Mouse (Mus musculus) frontal cortex, postnatal 10 days (tissue): ENCODE results near the gene Foxn1.
A peak's percentile ranks its signal among the peaks of the same experiment; 100 is the strongest.

ENCODE experiments used
- DNase-seq, 2 experiments: peaks; one replicate each; pipeline ENCODE4 v3.0.0; 2022; ENCODE audit warnings: low spot score in 2 of 2, mixed read lengths in 1 of 2

Foxn1 gene

DNA sequence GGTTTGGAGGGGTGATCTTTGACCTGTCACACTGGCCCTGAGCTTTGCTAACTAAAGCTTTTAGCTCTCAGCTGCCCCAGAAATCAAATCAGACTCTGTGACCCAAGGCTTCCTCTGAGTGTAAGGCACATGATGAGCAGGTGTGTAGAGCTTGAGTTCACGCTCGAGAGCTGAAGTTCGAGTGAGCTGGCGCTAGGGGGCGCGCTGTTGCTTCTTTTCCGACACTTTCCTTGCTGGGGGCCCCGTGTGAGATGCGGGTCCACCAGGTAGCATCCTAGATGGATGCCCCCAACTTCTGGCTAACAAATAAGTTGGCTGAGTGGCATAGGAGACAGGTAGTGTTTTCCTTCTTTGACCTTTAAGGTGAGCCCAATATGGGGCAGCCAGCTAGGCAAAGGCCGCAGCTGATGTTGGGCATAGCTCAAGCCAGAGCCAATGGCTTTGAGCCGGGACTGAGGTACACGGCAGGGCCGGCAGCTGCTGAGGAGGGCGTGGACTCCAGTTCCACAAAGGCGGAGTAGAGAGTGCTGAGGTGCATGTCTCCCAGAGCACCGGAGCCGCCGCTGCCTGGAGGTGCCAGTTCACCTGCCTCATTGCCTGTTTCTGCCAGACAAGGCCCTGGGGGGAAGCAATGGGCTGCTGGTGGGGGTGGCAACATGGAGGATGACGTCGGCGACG lies 27.9 kb downstream of the Foxn1 start:
- DNase-seq, result no peak

DNA sequence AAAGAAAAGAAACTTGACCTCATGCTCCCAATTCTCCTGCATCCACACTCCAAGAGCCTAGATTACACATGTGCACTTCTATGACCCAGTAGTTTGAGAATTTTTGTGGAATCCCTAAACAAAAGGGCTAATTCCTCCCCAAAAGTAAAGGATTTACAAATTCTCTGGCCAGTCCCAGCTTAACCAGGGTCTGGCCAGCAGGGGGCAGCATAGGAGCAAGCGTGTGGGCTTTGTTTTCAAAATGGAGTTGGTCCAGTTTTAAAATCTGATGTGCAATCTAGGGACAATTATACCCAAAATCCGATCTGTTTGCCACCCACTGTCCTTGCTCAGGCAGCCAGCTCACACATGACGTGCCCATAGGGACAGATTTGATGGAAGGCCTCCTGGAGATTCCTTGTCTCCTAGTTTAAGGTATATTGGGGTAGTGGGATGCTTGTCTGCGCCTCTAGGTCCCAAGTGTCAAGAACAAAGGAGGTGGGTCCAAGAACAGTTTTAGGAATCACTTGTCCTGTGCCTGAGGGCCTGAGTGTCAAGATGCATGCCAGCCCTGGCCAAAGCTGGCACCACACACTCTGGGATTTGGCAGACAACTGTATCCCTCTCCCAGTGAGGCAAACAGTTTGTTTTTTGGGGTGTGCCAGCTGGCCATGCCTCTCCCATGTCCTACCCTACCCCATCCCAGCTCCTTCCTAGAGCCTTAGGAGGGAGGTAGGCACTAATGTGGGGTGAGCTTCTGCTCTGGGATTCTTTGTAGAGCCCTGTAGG lies 30.7 kb downstream of the Foxn1 start:
- no peak for DNase-seq

DNA sequence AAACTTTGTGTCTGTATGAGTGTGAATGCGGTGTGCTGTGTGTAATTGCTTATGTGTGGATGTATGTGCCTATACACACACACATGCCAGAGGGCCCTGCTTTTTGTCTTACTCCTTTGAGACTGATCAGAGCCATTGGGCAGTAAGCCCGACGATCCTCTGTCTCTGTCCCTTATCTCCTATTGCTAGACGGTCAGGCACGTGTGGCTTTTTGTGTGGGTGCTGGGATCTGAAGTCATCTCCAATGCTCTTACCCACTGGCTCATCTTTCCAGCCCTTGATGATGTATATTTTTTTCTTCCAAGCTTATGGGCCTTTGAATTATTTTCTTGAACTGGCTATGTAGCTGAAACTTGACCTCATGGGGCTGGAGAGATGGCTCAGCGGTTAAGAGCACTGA lies 31.5 kb downstream of the Foxn1 start:
- no peak for DNase-seq

DNA sequence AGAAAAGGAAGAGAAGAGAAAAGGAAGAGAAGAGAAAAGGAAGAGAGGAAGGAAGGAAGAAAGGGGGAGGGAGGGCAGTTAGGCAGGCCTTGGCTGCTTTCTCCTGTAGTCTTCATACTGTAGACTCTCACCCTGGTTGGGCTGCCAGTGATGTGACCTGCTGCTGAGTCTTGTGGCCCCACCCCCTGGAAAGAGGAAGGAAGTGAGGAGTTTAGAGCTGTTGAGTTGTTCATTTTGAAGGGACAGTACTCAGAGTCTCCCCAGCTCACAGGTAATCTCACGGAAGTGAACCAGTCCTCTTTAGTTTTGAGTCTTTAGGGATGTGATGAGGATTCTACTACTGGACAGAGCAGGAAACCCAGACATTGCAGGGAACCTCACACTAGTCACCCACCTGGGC lies 33.3 kb downstream of the Foxn1 start:
- DNase-seq, result no peak

DNA sequence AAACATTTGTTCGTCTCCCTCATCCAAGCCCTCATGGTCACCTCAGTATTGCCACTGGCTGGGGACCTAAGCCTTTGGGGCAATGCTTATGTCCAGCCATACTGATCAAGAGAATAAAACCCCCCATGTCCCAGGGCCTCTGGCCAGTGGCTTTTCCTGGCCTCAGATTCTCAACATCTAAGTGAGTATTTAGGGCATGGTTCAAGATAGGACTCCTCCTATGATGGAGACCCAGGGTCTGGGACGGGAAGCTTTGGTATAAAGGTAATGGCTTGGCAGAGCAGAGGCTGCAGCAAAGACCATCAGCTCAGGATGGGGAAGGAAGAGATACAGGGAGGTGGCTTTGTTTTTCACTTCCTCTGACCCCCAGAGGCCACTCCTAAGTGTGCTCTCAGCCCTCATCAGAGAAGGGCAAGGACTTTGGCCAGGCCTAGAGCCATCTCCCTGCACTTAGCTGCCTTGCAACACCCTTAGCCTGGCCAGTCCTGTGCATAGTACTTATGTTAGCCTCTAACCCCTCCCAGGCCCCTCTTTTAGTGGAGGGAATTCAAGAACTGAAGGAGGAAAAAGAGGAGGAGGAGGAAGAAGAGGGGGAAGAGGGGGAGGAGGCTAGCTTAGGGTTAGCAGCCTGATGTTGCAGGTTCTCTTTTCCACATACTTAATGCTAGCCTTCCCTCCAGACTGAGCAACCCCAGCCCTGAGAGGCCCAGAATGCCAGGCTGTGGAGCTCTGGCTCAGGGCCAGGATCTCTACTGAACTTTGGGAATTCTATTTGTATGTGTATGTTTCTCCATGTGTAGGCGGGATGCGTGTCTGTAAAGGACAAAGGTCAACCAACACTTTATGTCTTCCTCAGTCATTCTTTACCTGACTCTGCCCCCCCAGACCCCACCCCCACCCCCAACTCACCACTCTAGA lies 36.7 kb downstream of the Foxn1 start:
- DNase-seq, result no peak

DNA sequence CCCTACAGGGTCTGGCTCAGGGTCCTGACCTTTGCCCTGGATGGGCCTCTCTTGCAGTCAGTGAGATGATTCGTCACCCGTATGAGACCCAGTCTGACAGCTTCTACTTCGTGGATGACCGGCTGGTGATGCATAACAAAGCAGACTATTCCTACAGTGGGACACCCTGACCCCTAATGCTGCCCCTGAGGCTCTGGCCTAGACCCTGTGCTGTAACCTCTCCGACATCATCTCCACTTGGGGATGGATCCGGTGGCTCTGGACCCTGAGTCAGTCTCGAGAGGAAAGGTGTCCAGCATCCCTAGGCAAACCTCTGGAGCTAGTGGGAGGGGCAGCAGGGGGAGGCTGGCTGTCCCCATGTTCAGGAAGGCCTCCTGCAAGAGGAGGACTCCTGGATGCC lies 37.9 kb downstream of the Foxn1 start:
- DNase-seq, result no peak

DNA sequence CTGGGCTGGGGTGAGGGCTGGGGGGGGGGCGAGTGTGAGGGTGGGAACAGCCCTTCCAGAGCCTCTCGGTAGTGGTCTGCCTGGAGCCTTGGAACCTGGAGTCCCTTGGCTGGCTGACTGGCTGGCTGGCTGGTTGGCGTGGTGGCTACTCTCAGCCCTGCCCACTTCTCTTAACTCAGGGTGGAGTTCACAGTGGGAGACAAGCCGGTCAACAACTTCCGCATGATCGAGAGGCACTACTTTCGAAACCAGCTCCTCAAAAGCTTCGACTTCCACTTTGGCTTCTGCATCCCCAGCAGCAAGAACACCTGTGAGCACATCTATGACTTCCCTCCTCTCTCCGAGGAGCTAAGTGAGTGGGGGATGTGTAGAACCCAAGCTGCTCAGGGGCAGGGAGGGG lies 38.5 kb downstream of the Foxn1 start:
- no peak for DNase-seq

DNA sequence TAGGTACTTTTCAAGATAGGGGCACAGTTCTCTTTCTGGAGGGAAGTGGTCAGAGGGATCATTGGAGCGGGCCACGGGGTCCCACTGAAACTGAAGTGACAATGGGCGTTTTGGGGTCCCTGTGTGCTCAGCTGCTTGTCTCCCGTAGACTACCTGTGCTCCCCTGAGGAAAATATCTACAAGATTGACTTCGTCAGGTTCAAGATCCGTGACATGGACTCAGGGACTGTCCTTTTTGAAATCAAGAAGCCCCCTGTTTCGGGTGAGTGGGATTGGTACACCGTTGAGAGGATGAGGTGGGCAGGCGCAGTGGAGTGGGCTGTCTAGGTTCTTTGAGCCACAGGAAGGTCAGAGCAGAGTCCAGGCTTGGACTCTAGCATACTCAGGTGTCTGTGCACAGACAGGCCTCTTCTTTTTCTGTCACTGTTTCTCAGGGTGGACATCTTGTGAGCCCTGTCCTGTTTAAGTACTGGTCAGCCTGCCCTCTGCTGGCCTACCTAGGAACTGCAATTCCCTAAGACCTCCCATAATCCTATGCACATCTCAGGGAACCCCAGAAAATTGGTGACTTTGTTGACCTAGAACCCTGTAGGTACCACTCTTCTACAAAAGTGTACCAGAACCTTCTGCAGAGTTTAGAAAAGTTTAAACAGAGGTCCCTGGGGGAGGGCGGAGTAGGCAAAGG lies 39.1 kb downstream of the Foxn1 start:
- DNase-seq, result peak in 1 of 2 experiments; percentile 46

DNA sequence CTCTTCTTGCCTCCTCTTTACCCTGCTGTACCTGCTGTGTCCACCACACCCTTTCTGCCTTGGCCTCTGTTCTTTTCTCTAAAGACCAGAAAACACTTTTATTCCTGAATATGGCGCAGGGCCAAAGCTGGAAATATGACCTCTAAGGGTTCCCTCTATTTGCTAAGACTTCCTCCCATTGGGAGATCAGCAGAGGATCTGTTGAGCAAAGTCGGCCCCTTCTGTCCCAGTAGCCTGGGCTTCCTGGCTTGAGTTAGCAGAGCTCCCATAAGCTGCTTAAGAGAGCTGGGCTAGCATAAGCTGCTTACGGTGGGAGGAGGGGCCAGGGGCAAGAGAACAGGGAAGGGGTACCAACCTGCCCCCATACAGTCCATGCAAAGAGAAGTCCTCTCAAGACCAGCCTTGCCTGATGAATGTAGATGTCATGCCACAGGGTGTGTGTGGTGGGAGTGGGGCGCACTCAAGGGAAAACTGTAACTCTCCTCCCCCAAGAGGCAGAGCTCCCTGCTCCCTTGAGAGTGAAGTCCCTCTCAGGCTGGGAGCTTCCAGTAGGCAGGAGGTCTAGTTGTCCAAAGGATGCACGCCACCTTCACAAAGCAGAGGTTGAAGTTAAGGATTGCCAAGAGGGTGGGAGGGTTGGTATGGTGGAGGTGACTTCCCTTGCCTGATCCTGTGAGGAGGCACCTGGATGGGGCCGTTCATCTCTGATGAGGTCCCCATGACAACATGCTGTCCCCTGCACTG lies 39.9 kb downstream of the Foxn1 start:
- no peak for DNase-seq

DNA sequence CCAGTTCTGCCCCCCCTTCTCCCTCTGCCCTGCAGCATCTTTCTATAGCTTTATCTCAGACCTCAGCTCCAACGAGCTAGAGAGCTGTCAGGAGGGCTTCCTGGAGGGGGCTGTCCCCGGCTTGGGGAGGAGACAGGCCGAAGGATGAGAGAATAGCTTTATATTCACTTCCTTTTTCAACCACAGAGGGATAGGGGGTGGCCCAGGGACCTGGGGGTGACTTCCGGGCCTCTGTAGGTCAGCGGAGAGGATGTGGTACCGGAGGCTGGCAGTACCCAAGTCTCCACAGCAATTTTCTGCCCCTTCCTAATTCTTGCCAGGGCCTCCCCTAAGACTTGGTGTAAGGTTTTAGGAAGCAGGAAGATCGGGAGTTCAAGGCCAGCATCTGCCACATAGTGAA lies 40.6 kb downstream of the Foxn1 start:
- no peak for DNase-seq

DNA sequence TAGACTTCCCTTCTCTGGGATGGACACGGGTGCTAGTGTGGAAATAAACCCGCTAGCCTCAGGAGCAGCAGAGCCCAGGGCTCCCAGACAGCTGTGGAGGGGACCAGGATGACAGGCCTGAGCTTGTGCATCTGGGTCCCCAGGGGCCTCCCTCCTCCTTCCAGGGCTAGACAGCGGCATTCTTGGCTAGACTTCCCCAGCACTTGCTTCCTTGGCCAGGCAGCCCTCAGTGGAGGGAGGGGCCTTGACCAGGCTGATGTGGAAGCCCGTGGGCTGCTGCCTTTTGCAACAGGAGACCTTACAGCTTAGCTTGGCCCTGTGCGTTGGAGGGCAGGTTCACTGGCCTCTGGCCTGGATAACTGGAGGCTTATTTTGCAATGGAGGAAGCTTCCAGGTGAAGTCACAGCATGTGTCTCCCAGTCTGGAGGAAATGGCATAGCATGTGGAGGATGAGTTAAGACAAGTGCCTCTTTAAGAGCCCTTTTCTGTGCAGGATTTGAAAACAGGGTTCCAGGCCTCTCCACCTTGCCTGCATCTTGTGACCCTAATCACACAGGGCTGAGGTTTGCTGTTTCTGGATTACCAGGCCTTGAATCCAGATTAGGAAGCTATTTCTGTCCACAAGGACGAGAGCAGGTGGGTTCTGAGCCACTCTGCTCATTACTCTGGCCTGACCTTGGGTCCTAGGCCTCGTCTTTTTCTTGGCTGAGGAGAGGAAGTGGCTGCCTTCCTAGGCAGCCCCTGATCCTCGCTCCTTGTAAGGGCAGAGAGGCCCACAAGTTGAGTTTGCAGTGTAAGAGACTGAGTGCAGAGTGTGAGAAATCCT lies 41.3 kb downstream of the Foxn1 start:
- no peak for DNase-seq

DNA sequence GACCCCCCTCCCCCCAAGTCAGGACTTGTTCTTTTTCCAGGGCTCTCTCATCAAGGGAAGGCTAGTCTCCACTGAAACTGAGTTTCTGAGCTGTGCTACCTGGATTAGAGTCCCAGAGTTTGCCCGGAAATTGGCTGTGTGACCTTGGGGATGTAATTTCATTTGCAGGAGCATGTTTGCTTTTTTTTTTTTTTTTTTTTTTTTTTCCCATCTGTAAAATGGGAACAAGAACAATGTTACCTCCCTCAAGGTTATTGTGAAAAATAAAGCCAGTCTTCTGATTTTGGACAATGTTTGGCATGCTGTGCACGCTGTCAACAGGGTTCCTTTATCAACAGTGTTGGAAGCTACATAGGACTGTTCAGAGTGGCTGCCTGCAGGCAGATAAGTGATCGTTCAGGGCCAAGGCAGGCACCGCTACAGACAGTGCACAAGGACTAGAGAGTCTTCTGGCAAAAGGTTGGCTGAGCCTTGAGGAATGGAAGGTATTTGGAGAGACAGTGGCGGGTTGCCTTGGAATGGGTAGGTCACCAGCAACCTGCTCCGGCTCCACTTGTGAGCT lies 41.9 kb downstream of the Foxn1 start:
- no peak for DNase-seq

DNA sequence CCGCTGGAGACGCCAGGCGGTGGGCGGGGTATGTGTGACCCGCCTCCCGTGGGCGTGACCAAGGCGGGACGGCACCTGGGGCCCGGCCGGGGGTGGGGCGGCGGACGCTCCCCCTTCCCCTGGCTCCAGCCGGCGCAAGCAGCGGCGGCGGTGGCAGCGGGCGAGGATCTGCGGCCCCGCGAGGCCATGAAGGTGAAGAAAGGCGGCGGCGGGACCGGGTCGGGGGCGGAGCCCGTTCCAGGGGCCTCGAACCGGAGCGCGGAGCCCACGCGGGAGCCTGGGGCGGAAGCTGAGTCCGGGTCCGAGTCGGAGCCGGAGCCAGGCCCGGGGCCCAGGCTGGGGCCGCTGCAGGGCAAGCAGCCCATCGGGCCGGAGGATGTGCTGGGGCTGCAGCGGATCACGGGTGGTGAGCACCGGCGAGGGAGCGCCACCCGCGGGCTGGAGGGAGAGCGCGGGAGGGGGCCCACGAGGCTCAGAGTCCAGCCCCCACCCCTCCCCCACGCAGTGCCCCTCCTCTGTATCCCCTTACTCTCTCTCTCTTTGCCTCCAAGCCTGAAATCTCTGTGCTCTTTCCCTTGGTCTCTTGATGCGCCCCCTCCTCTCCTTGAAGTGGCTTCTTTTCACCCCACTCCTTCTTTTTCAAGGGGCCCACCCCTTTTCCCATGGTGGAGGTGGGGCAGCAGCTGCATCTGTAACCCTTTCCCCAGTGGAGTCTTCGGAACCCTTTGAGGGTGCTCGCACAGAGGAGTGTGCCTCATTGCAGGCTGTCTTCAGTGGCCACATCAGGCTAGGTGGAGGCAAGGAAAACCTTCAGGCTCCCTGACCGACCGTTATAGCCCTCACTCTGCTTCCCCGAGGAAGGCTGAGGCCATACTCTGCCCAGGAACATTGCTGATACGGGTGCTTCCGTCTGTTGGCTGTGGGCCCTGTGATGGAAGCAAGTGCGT lies 42.7 kb downstream of the Foxn1 start, which contains the start of gene Unc119:
Unc119 (plus strand) TSS at position 102 of the 947 bp plus-strand sequence.
- DNase-seq, result peak in 1 of 2 experiments; percentile 71

DNA sequence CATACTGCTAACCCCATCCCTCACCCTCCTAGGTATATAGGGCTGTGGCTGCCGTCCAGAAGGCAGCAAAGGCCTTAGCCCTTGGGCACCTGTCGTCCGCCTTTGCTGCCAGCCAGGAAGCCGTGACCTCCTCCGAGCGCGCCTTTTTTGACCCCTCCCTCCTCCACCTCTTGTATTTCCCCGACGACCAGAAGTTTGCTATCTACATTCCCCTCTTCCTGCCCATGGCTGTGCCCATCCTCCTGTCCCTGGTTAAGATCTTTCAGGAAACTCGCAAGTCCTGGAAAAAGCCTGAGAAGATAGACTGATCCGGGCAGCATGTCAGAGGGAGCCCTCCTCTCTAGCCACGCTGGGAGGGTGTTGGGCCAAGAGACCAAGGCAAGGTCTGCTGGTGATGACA lies 44.7 kb downstream of the Foxn1 start:
- DNase-seq, result no peak

DNA sequence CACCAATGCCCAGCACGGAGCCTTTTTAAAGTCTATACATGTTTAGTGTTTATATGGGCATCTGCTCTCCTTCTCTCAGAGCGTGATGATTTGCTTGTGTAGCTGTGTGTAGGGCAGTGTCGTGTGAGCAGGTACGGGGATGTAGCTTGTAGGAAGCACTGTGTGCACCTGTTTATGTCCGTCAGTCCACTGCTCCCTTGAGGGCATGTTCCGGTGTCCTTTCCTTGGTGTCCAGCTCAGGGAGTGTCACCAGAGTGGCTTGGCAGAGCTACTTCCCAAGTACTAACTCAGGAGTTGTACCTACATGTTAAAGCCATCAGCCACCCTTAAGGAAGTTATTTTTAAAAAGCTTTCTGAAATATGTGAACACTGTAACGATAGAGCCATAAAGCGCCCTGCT lies 49.3 kb downstream of the Foxn1 start:
- DNase-seq, result no peak

DNA sequence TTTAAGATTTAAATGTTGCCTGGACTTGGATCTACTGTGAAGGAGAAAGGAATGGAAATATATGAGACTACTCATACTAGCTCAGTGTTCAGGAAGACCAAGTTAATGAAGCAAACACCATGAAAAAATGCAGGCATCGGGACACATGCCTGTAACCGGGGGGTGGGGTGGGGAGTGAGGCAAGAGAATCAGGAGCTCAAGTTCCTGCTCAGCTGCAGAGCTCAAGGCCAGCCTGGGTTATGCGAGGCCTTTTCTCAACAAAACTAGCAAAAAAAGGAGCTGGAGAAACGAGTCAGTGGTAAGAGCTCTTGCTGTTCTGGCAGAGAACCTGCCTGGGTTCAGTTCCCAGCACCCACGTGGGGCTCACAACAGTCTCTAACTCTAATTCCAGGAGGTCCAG lies 52.4 kb downstream of the Foxn1 start:
- DNase-seq, result no peak

DNA sequence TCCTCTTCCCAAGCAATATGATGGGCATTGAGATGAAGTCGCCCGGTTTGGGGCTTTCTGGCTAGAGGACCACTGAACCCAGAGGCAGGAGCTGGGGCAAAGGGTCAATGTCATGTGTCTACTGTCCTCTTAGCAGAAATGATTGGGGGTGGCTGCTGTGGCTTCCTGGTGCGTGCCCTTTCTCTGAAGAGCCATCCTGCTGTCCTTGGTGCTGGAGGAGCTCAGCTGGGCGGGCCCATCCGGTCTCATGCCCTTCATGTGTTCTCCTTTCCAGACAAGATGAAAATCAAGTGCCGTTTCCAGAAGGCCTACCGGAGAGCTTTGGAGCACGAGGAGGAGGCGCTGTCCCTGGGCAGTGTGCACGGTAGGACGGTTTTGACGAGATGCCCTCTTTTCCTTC lies 53.7 kb downstream of the Foxn1 start:
- DNase-seq, result no peak

DNA sequence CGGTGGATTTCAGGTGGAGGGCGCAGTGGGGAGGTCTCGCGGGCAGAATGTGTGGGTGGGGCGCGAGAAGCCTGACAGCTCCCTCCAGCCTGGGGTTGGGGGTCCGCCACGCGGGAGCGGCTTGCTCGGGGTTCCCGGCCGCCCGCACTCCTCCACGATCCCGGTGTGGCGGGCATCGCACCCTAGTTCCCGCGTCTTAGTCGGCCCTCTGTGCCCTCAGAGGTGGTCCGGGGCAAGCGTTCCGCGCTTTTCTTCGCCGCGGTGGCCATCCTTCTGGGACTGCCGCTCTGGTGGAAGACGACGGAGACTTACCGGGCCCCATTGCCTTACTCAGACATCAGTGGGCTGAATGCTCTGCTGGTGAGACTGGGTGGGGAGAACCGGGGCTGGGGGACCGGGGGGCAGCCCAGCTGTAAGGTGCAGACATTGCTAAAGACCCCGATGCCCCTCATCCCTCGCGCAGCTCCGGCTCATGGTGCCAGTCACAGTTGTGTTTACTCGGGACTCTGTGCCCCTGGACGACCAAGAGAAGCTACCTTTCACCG lies 57.8 kb downstream of the Foxn1 start:
- DNase-seq, result no peak
